Mouse (Mus musculus) forebrain, postnatal 0 days (tissue): ENCODE data around the gene Gm42878. TPM values are rescaled to one million over a fixed set of nuclear protein-coding genes. Genes with fewer than 3 reads are reported as not detected.

ENCODE experiments used
- ATAC-seq: fragments of 200-750 bp; cut with Nextera tagmentation; 2 replicates; pipeline ENCODE4 v1.8.0; 2017; ENCODE audit warnings: mild to moderate bottlenecking, moderate library complexity
- DNase-seq: peaks from one replicate; pipeline ENCODE4 v3.0.0-alpha.2; 2015
- H3K27ac ChIP-seq: fragments of 300-500 bp; sonication (generic); 2 replicates; pipeline ENCODE4 v1.5.1; 2014; ENCODE audit warnings: low read depth, mild to moderate bottlenecking, antibody characterized with exemption, low read length, moderate library complexity, mixed read lengths
- H3K27me3 ChIP-seq: fragments of 300-500 bp; sonication (generic); 2 replicates; pipeline ENCODE4 v1.6.1; 2014; ENCODE audit warnings: mild to moderate bottlenecking, low read length, mixed read lengths; ENCODE audit not compliant: insufficient read depth
- H3K36me3 ChIP-seq: fragments of 300-500 bp; sonication (generic); 2 replicates; pipeline ENCODE4 v1.6.1; 2014; ENCODE audit warnings: mild to moderate bottlenecking, moderate library complexity; ENCODE audit not compliant: insufficient read depth
- H3K4me1 ChIP-seq: fragments of 300-500 bp; sonication (generic); 2 replicates; pipeline ENCODE4 v1.6.1; 2014; ENCODE audit warnings: antibody characterized with exemption; ENCODE audit not compliant: insufficient read depth
- H3K4me2 ChIP-seq: fragments of 300-500 bp; sonication (generic); 2 replicates; pipeline ENCODE4 v1.6.1; 2014; ENCODE audit warnings: low read depth, mild to moderate bottlenecking, moderate library complexity
- H3K4me3 ChIP-seq: fragments of 300-500 bp; sonication (generic); 2 replicates; pipeline ENCODE4 v1.5.1; 2014; ENCODE audit warnings: low read depth, low read length, mixed read lengths
- H3K9ac ChIP-seq: fragments of 300-500 bp; sonication (generic); 2 replicates; pipeline ENCODE4 v1.6.1; 2014; ENCODE audit warnings: mild to moderate bottlenecking
- H3K9me3 ChIP-seq: fragments of 300-500 bp; sonication (generic); 2 replicates; pipeline ENCODE4 v1.6.1; 2016; ENCODE audit warnings: low read length
- CTCF ChIP-seq: sonication (generic); IDR thresholded peaks from 2 replicates; pipeline ENCODE4 v1.5.1; 2016; ENCODE audit warnings: antibody characterized with exemption, control low read depth, low read depth
- WGBS: fragments of 180-500 bp; shearing (Covaris S2); extraction: QIAGEN DNeasy Blood & Tissue Kit; methylation state at CpG from one replicate; pipeline ENCODE4 v1.1.7; 2014; 5-methylcytosine and 5-hydroxymethylcytosine counted together
- polyA plus RNA-seq: library from polyadenylated mRNA; unstranded; fragments of >200 nt; fragmentation: Nextera tagmentation; extraction: Ambion mirVana; gene quantifications from 2 replicates; pipeline ENCODE4 v1.2.1, GENCODE M21; 2015
- total RNA-seq: library from RNA; depleted of rRNA; stranded (reverse); fragments of >200 nt; gene quantifications from 2 replicates; pipeline ENCODE4 v1.2.3, GENCODE M21; 2014

The Gm42878 gene
- total and polyA plus RNA-seq, 2 experiments from 2014 or later = 0.24 TPM; not detected in 1

GRCm38 (mm10) chr5:121540066-121540465 lies 5.2 kb downstream of the Gm42878 start:
- Histone ChIP-seq H3K27me3 (no peaks in the 10 kb centered on the region), H3K4me2 (no peak overlapping the region), H3K9ac (no peak overlapping the region), H3K27ac (no peak overlapping the region), H3K4me3 (no peak overlapping the region), H3K4me1 (peaks cover 10% of the 10 kb centered on the region), H3K9me3 (no peaks in the 10 kb centered on the region), H3K36me3 (peaks cover 30% of the 10 kb centered on the region)
- WGBS = 90% methylated on average over 5 of the region's 5 CpGs
- TF ChIP-seq CTCF = no peak
- ATAC-seq = no peak
- no peak for DNase-seq

- peaks cover 47% of the 10 kb centered on the region for H3K36me3 ChIP-seq
- 67% methylated on average over 2 of the region's 2 CpGs for WGBS
- H3K4me3 ChIP-seq = no peak overlapping the region
- no peak overlapping the region for H3K9ac ChIP-seq
- ATAC-seq (no peak), DNase-seq (no peak)
- no peak for TF ChIP-seq CTCF
- H3K4me2 ChIP-seq = no peak overlapping the region
- H3K27me3 ChIP-seq = no peaks in the 10 kb centered on the region
- no peaks in the 10 kb centered on the region for H3K4me1 ChIP-seq
- H3K27ac ChIP-seq = no peak overlapping the region
- no peaks in the 10 kb centered on the region for H3K9me3 ChIP-seq
These were observed 7.7 kb downstream of the Gm42878 start for GRCm38 (mm10) chr5:121537588-121537987.

GRCm38 (mm10) chr5:121536921-121537555 lies 8.2 kb downstream of the Gm42878 start:
- TF ChIP-seq CTCF = no peak
- no peak overlapping the region for H3K27ac ChIP-seq
- H3K36me3 ChIP-seq = peaks cover 53% of the 10 kb centered on the region

GRCm38 (mm10) chr5:121535116-121535515 lies 10.2 kb downstream of the Gm42878 start:
- Histone ChIP-seq H3K4me2 (no peak overlapping the region), H3K9ac (no peak overlapping the region), H3K27ac (no peak overlapping the region), H3K36me3 (peaks cover 68% of the 10 kb centered on the region), H3K4me1 (no peaks in the 10 kb centered on the region), H3K27me3 (no peaks in the 10 kb centered on the region), H3K4me3 (no peak overlapping the region), H3K9me3 (no peaks in the 10 kb centered on the region)
- DNase-seq (no peak), ATAC-seq (no peak)
- 96% methylated on average over 3 of the region's 3 CpGs for WGBS
- no peak for TF ChIP-seq CTCF

More at GRCm38 (mm10) chr5:121536921-121537555, 8.2 kb downstream of the Gm42878 start:
- Histone ChIP-seq H3K9ac (no peak overlapping the region), H3K4me2 (no peak overlapping the region), H3K4me1 (no peaks in the 10 kb centered on the region), H3K9me3 (no peaks in the 10 kb centered on the region), H3K4me3 (no peak overlapping the region), H3K27me3 (no peaks in the 10 kb centered on the region)
- DNase-seq (no peak), ATAC-seq (no peak)
- WGBS = 38% methylated on average over 7 of the region's 7 CpGs

- 97% methylated on average over 5 of the region's 5 CpGs for WGBS
These were observed 10.8 kb downstream of the Gm42878 start for GRCm38 (mm10) chr5:121534521-121534920.

GRCm38 (mm10) chr5:121526961-121527360 lies 18.3 kb downstream of the Gm42878 start:
- H3K4me3 ChIP-seq = no peak overlapping the region
- H3K36me3 ChIP-seq = peaks cover 76% of the 10 kb centered on the region
- DNase-seq = no peak
- no peak for TF ChIP-seq CTCF
- WGBS = 84% methylated on average over 8 of the region's 8 CpGs
- no peak overlapping the region for H3K9ac ChIP-seq
- no peak overlapping the region for H3K27ac ChIP-seq
- no peak overlapping the region for H3K4me2 ChIP-seq
- H3K9me3 ChIP-seq = no peaks in the 10 kb centered on the region
- H3K4me1 ChIP-seq = no peaks in the 10 kb centered on the region
- ATAC-seq = no peak
- no peaks in the 10 kb centered on the region for H3K27me3 ChIP-seq

More at GRCm38 (mm10) chr5:121534521-121534920, 10.8 kb downstream of the Gm42878 start:
- Histone ChIP-seq H3K27me3 (no peaks in the 10 kb centered on the region), H3K4me2 (no peak overlapping the region), H3K9me3 (no peaks in the 10 kb centered on the region), H3K4me3 (no peak overlapping the region), H3K9ac (no peak overlapping the region), H3K4me1 (no peaks in the 10 kb centered on the region), H3K27ac (no peak overlapping the region), H3K36me3 (peaks cover 73% of the 10 kb centered on the region)
- DNase-seq = no peak
- no peak for ATAC-seq
- peak; percentile 57 for TF ChIP-seq CTCF

- Histone ChIP-seq H3K4me2 (no peak overlapping the region), H3K27ac (no peak overlapping the region), H3K4me1 (no peaks in the 10 kb centered on the region), H3K4me3 (no peak overlapping the region), H3K9me3 (no peaks in the 10 kb centered on the region), H3K27me3 (no peaks in the 10 kb centered on the region), H3K36me3 (peaks cover 78% of the 10 kb centered on the region), H3K9ac (no peak overlapping the region)
- DNase-seq (no peak), ATAC-seq (no peak)
- no peak for TF ChIP-seq CTCF
- WGBS = 88% methylated on average over 7 of the region's 7 CpGs
These were observed 18.8 kb downstream of the Gm42878 start for GRCm38 (mm10) chr5:121526526-121526925.
